Mouse (Mus musculus): ENCODE measurements around the gene Gm11983. TPM values are rescaled to one million over a fixed set of nuclear protein-coding genes. Genes with fewer than 3 reads are reported as not detected.
"Not testable (repeated sequence)": the region's sequence is repeated elsewhere in the genome, so short reads cannot be mapped to it uniquely, and the experiment has no call there.

Gene Gm11983
- not detected in 2 replicates for polyA plus RNA-seq (2012; ENCODE audit: insufficient read depth, insufficient read length, low replicate concordance, missing spikeins)

GRCm38 (mm10) chr11:6837554-6837953, at the start of gene Gm11983:
Gm11983 (minus strand) TSS chr11:6837654.
- no peak within 1 kb of the TSS for H3K27ac ChIP-seq (ENCODE audit: insufficient read depth, low read depth, low read length)
- no peak for TF ChIP-seq POLR2A (IDR thresholded peaks at IDR 0.05; ENCODE audit: insufficient read depth, low read depth, low read length)
- 97% methylated on average over 1 of the region's 1 CpGs for WGBS
- H3K4me1 ChIP-seq (ENCODE audit: control insufficient read depth, insufficient read depth, low read length): no peaks in the 10 kb centered on the region
- H3K4me3 ChIP-seq (ENCODE audit: insufficient read depth, low read depth, low read length): no peak within 1 kb of the TSS

GRCm38 (mm10) chr11:6883045-6883444, 45.6 kb upstream of the Gm11983 start:
- not testable (repeated sequence) for H3K27ac ChIP-seq (ENCODE audit: insufficient read depth, low read depth, low read length); H3K4me1 ChIP-seq (ENCODE audit: control insufficient read depth, insufficient read depth, low read length); H3K4me3 ChIP-seq (ENCODE audit: insufficient read depth, low read depth, low read length)
- 96% methylated on average over 4 of the region's 4 CpGs for WGBS

GRCm38 (mm10) chr11:6881614-6882013, 44.2 kb upstream of the Gm11983 start:
- Histone ChIP-seq H3K27ac (ENCODE audit: insufficient read depth, low read depth, low read length) (no peak overlapping the region), H3K4me1 (ENCODE audit: control insufficient read depth, insufficient read depth, low read length) (no peaks in the 10 kb centered on the region), H3K4me3 (ENCODE audit: insufficient read depth, low read depth, low read length) (no peak overlapping the region)
- 50% methylated on average over 5 of the region's 5 CpGs for WGBS
- TF ChIP-seq POLR2A (IDR thresholded peaks at IDR 0.05; ENCODE audit: insufficient read depth, low read depth, low read length): no peak
- no peak for TF ChIP-seq CTCF (IDR thresholded peaks at IDR 0.05; ENCODE audit: insufficient read depth, low read depth, low read length)

GRCm38 (mm10) chr11:6877740-6878139, 40.3 kb upstream of the Gm11983 start:
- TF ChIP-seq POLR2A (IDR thresholded peaks at IDR 0.05; ENCODE audit: insufficient read depth, low read depth, low read length) (no peak), CTCF (IDR thresholded peaks at IDR 0.05; ENCODE audit: insufficient read depth, low read depth, low read length) (no peak)
- no peaks in the 10 kb centered on the region for H3K4me1 ChIP-seq (ENCODE audit: control insufficient read depth, insufficient read depth, low read length)
- WGBS: 80% methylated on average over 6 of the region's 6 CpGs
- H3K27ac ChIP-seq (ENCODE audit: insufficient read depth, low read depth, low read length): no peak overlapping the region
- H3K4me3 ChIP-seq (ENCODE audit: insufficient read depth, low read depth, low read length): no peak overlapping the region

GRCm38 (mm10) chr11:6870947-6871346, 33.5 kb upstream of the Gm11983 start:
- Histone ChIP-seq H3K4me1 (ENCODE audit: control insufficient read depth, insufficient read depth, low read length) (no peaks in the 10 kb centered on the region), H3K4me3 (ENCODE audit: insufficient read depth, low read depth, low read length) (no peak overlapping the region), H3K27ac (ENCODE audit: insufficient read depth, low read depth, low read length) (no peak overlapping the region)
- WGBS: 83% methylated on average over 1 of the region's 1 CpGs
- no peak for TF ChIP-seq POLR2A (IDR thresholded peaks at IDR 0.05; ENCODE audit: insufficient read depth, low read depth, low read length)
- TF ChIP-seq CTCF (IDR thresholded peaks at IDR 0.05; ENCODE audit: insufficient read depth, low read depth, low read length): no peak

GRCm38 (mm10) chr11:6865536-6865935, 28.1 kb upstream of the Gm11983 start:
- H3K27ac ChIP-seq (ENCODE audit: insufficient read depth, low read depth, low read length): no peak overlapping the region
- H3K4me1 ChIP-seq (ENCODE audit: control insufficient read depth, insufficient read depth, low read length): no peaks in the 10 kb centered on the region
- no peak overlapping the region for H3K4me3 ChIP-seq (ENCODE audit: insufficient read depth, low read depth, low read length)
- WGBS: 90% methylated on average over 3 of the region's 3 CpGs
- TF ChIP-seq CTCF (IDR thresholded peaks at IDR 0.05; ENCODE audit: insufficient read depth, low read depth, low read length) (no peak), POLR2A (IDR thresholded peaks at IDR 0.05; ENCODE audit: insufficient read depth, low read depth, low read length) (no peak)

GRCm38 (mm10) chr11:6862185-6862584, 24.7 kb upstream of the Gm11983 start:
- H3K4me1 ChIP-seq (ENCODE audit: control insufficient read depth, insufficient read depth, low read length): no peaks in the 10 kb centered on the region

GRCm38 (mm10) chr11:6859898-6860858, 22.7 kb upstream of the Gm11983 start:
- Histone ChIP-seq H3K4me3 (ENCODE audit: insufficient read depth, low read depth, low read length) (no peak overlapping the region), H3K4me1 (ENCODE audit: control insufficient read depth, insufficient read depth, low read length) (no peaks in the 10 kb centered on the region), H3K27ac (ENCODE audit: insufficient read depth, low read depth, low read length) (no peak overlapping the region)
- no peak for TF ChIP-seq POLR2A (IDR thresholded peaks at IDR 0.05; ENCODE audit: insufficient read depth, low read depth, low read length)
- no peak for TF ChIP-seq CTCF (IDR thresholded peaks at IDR 0.05; ENCODE audit: insufficient read depth, low read depth, low read length)
- WGBS: 36% methylated on average over 11 of the region's 11 CpGs

More at GRCm38 (mm10) chr11:6862185-6862584, 24.7 kb upstream of the Gm11983 start:
- WGBS: 93% methylated on average over 3 of the region's 3 CpGs
- Histone ChIP-seq H3K4me3 (ENCODE audit: insufficient read depth, low read depth, low read length) (no peak overlapping the region), H3K27ac (ENCODE audit: insufficient read depth, low read depth, low read length) (no peak overlapping the region)
- TF ChIP-seq POLR2A (IDR thresholded peaks at IDR 0.05; ENCODE audit: insufficient read depth, low read depth, low read length) (no peak), CTCF (IDR thresholded peaks at IDR 0.05; ENCODE audit: insufficient read depth, low read depth, low read length) (no peak)

- Histone ChIP-seq H3K4me1 (ENCODE audit: control insufficient read depth, insufficient read depth, low read length) (no peaks in the 10 kb centered on the region), H3K4me3 (ENCODE audit: insufficient read depth, low read depth, low read length) (no peak overlapping the region), H3K27ac (ENCODE audit: insufficient read depth, low read depth, low read length) (no peak overlapping the region)
- no peak for TF ChIP-seq CTCF (IDR thresholded peaks at IDR 0.05; ENCODE audit: insufficient read depth, low read depth, low read length)
- WGBS: 93% methylated on average over 8 of the region's 8 CpGs
These were observed 21.6 kb upstream of the Gm11983 start for GRCm38 (mm10) chr11:6859096-6859495.
